Mouse (Mus musculus): ENCODE measurements at regions not wholly inside any gene's neighbourhood (a gene's known extent, or its start where the extent isn't known, plus 50 kb on each side); places are given as distances from the start of the nearest gene placed in this dataset.

DNA sequence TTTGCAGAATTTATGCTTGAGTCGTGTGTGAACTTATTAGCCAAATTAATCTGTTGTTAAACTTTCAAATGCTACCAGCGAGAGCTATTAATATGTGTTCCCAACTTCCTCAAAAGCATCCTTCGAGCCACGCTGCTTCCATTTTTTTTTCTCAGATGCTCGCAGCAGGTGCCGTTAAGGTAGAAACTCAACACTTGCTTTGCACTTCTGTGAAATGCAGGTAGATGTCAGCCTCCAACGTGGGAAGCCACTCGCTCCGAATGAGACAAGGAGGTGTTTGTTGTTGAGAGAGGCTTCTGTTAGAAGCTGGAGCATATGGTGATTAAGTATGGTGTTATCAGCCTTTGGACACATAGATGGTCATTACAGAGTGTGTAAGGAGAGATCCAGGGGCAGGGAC is 433.1 kb upstream of the Adgrl2 start:
- no peak for DNase-seq (ENCODE audit: low spot score in 2 of 2)

DNA sequence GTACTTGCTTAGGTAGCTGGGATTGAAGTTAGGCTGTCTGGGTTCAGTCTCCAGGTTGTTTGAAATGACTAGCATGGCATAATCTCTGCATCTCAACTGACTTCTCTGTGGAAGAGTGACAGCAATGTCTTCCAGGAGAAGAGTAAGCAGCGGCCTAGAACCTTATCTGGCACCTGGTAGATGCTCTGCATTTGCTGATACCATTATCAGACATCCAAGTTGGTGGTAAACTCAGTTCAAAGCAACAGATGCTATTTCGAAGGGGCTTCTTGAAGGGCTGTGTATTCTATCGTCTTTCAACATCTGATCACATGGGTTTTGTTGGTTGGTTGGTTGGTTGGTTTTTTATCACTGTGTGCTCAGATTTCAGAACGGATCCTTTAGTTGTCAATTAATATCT is 424.7 kb upstream of the Adgrl2 start:
- no peak for DNase-seq (ENCODE audit: low spot score in 2 of 2)

DNA sequence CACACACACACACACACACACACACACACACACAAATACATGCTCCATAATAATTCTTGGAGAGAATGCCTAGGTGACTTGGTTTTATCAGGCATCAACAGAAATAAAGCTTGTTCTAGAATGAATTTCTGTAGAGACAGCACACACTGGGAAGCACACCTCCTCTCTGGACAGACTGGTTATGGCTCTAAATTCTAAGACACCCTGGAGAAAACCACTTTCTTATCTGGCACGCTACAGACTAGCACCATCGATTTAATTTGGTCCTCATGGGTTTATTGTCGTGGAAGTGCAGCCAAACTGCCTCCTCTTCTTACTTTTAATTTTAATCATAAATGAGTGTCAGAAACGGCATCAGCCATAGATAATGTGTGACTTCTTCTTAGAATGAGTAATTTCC is 422.8 kb upstream of the Adgrl2 start:
- DNase-seq (ENCODE audit: low spot score in 2 of 2), result no peak

DNA sequence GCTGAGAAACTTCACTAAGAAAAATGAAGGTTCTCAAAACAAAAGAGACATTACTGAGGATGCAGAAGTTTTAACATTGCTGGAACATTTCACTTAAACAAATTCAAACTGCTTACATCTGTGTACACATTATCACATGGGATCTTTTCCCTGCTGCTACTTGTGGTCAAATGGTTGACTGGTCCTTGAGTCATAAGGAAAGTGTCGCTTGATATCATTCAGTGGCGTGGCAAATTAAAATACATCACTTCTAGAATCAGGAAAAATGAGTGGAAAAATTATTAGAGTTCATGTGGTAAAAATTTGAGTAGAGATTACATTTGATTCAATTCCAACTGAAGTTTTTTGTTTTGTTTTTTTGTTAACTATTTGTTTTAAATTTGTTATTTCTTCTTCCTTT is 420.2 kb upstream of the Adgrl2 start:
- no peak for DNase-seq (ENCODE audit: low spot score in 2 of 2)

DNA sequence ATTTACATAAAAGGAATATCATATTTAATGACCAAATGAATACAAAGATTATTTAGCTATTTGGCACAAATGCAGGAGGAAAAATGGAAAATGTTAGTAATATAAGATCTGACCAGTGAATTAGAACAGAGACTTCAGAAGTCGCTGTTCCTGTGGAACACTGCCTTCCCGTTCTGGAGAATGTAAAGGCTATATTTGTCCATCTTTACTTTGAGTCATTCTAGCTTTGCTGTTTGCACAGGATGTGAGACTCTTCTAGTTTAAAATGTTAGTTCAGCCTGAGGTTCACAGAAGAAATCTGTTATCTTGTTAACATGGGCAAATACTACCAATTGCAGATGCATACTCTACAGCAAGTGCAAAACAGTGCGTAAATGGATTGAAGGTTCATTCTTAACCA is 418.5 kb upstream of the Adgrl2 start:
- no peak for DNase-seq (ENCODE audit: low spot score in 2 of 2)

DNA sequence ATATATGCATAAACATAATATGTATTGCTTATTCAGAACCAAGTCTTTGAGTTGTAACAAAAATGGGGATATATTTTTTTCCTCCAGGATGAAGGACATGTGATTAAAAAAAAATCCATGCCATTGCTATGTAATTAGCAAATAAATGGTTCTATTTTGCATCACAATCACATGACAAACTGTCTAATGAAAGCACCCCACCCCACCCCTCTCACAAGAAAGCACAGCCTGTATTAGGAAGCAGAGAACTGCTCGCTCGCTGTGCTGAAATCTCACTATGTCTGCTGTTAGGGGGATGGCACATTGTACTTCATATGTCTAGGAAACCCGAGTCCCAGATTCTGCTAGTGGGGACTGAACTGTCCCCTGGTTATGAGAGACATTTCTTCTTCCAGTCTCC is 415.5 kb upstream of the Adgrl2 start:
- no peak for DNase-seq (ENCODE audit: low spot score in 2 of 2)

DNA sequence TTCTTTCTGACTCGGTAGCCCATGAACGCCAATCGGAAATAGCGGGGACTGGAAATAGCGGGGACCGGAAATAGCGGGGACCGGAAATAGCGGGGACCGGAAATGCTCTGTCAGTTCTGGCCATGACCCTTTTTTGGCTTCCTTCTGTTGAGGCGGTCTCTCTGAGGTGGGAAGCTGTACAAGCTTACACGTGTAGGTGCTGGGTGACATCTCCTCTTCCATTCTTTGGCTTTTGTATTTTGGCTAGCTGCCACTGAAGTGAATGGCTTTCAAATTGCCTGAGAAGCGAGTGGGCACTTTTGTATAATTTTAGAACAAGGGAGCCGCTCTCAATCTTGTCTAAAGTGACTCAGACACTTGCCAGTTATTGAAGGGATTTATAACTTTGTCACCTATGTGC is 414.3 kb upstream of the Adgrl2 start:
- no peak for DNase-seq (ENCODE audit: low spot score in 2 of 2)

DNA sequence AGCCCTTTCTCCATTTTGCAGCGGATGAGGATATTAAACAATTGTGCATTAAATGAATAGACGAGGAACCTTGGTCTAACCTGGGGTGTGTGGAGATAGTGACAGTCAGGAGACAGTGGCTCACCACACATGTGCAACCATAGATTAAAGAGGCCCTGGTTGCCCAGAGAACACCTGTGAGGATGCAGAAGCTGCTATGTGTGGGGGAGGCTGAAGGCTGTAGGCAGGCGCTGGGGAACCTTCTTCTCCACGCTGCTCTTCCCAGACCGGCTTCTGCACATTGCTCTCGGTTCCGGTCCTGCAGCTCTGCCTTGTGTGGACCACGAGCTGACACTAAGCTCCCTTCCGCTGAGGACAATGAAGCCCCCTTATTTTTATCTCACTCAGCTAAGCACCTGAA is 412.1 kb upstream of the Adgrl2 start:
- no peak for DNase-seq (ENCODE audit: low spot score in 2 of 2)

DNA sequence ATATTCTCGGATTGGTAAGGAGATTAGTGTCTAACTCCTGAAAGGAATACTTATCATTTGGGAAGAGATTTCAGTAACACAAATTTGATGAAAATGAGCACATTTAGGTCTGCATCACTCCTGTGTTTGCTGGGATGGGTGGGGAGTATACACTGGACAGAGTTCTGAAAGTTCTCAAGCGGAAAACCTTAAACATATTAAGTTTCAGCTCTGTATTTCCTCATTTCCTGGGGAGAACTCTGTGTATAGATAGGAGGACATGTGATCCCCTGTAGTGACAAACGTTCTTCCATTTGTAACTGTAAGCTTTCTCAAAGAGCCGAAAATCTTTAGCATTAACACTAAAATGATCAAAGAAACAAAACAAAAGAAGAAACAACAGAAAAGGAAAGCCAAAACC is 404.7 kb upstream of the Adgrl2 start:
- no peak for DNase-seq (ENCODE audit: low spot score in 2 of 2)

DNA sequence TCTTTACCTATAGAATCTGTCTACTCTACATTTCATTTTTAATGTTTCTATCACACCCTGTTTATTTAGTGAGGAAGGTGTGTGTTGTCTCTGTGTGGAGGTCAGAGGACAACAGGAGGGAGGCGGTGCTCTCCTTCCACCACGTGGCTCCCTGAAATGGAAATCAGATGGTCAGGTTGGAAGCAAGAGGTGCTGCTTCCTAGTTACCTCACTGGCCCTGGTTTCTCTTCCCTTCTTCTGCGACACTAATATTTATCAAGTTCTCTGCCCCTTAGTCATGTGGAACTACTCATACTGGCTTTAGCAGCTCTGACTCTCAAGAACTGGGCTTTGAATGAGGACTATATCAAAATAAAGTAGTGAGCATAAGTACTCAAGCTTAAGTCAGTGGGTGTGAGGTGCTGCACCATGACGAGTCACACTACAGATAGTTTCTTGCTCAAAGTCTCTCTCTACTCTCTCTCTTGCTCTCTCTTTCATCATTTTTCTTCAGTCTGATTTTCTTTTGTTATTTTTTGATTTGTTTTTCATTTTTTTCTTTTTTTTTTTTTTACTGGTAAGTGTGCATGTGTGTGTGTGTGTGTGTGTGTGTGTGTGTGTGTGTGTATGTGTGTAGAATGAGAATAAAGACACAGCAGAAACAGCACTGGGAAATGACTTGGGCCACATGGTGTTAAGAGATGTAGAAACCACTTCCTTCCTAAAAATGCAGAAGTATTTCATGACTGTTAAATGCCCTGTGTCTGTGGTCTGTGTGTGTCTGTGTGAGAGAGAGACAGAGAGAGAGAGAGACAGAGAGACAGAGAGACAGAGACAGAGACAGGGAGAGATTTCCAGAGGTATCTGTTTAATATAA is 403.2 kb upstream of the Adgrl2 start:
- DNase-seq (ENCODE audit: low spot score in 2 of 2), result no peak

DNA sequence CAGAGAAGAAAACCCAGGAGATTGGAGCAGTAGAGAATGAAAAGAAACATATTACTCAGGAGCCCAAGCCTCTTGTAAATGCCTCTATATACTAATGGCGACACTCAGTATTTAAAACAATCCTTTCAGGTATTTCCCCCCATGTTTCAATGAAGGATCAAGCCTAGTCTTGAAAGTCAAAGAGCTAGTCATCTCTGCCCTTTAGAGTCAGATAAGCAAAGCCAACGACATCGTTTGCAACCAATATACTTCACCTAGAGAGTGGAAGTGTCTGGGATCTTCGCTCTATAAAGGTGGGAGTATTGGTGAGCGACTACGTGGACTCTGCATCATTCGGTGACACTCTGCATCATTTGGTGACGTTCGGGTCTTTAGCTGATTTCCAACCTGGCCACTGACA is 401.8 kb upstream of the Adgrl2 start:
- DNase-seq (ENCODE audit: low spot score in 2 of 2), result no peak

DNA sequence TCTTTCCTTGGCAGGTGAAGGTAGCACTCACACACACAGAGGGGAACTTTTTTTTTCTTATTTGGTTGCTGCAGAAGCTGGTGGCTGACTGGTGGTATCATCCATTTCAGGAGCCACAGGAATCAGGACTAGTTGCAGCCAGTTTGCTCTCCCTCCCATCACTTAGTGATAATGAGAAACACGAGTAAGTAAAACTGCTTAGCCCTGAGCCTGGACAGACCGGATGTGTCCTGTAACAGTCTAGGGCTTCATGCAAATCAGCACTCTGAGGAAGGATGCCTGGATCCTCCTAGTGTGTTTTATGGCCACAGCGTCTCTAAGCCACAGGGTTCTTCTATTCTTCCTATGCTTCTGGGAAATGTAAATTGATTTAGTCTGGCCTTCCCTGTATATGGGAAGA is 397.2 kb upstream of the Adgrl2 start:
- DNase-seq (ENCODE audit: low spot score in 2 of 2), result no peak

DNA sequence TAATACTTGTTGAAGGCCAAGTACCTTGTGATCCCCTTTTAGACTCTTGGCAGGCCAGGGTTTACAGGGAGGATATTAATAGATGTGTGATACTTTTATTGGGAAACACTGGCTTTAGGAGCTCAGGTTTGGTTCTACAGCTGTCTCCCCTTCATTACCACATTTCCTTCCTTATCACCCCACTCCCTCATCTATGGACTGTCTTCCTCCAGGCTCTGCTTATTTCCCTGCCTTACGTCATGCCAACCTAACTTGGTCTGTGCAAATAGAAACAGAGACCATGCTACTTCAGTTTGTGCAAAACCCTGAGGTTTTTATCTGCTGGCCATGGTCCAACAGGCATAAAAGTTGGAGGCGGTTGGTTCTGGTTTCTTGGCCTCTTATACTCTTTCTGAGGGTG is 395.7 kb upstream of the Adgrl2 start:
- no peak for DNase-seq (ENCODE audit: low spot score in 2 of 2)

DNA sequence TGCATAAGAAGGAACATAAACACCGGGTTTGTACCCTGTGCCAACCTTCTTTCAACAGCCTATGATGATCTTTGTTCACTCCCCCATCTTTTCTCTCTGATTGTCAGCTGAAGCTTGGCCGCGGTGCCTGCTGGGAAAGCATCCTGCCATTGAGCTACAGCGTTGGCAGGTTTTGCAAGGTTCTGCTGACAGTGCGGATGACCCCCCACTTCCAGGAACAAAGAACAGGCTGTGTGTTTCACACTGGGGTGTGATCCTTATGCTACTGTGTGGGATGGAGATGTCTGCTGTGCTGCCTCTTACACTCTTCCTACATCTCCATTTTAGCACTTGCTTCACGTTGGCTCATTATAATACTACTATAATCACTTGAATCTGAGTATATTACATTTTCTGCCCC is 395.0 kb upstream of the Adgrl2 start:
- no peak for DNase-seq (ENCODE audit: low spot score in 2 of 2)

DNA sequence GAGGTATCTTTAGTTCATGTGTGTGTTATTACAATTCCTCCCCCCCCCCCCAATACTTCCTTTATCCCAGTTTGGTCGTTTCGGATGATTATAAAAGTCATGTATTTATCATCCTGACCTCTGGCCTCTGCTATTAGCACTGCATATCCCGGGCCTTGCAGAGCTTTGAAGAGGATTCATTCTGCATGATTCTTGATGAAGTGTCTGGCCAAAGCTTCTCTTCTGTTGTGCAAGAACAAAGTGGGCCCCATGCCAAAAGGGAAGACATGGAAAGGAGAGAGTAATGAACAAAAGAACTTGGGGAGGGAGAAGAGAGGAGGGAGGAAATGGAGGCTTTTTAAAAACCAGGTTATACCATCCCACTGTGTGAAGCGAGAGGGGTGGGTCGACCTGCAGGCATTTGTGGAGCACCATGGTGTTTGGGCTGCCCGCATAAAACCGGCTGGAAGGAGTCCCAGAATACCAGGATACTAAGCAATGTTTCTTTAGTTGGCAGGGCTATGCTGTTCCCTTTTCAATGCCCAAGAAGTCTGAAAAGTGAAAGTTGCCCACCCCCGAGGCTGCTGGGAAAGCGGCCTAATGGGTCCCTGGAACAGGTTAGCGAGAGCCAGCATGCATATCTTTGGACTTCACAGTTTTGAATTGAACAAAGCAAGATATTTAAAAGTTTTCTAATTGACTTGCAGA is 391.3 kb upstream of the Adgrl2 start:
- no peak for DNase-seq (ENCODE audit: low spot score in 2 of 2)

DNA sequence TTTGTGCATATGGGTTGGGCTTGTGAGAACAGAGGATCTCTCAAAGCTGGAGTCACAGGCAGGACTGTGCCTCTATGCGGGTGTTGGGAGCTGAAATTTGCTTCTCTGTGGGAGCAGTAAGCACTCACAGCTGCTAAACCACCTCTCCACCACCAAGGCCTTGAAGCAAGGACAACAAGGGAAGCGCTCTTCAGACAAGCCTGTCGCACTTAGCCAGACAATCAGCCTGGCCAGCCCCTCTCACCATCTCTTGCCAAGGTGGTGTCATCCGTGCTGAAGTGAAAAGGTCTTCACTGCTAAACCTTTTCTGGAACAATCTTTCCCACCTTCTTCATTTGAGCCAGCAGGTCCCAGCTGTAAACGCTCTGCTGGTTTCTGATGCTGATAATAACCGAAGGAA is 390.7 kb upstream of the Adgrl2 start:
- no peak for DNase-seq (ENCODE audit: low spot score in 2 of 2)

DNA sequence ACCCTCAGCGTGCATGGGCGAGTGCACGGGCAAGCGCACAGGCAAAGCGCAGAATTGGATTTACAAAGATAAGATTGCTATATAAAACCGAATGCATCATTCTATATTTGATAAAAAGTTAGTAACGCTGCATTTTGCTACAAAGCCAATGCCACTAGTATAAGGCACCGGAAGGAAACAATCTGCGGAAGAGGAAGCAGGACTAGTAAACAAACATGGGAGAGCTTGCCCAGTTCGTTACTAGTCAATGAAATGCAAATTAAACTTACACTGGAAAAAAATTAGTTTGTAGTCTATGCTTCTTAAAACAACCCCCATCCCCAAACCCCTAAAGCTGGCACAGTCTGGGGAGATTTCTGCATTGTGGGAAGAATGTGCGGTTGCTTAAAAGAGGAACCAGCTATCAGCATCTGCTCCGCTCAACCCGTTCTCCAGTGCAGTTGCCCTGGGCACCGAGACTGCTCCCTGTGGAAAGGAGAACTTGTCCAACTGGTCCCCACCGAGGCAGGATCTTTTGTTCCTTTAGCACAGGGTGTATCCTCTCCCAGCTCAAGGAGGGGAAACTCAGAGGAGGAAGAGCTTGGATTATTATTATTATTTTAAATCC is 389.6 kb upstream of the Adgrl2 start:
- no peak for DNase-seq (ENCODE audit: low spot score in 2 of 2)

DNA sequence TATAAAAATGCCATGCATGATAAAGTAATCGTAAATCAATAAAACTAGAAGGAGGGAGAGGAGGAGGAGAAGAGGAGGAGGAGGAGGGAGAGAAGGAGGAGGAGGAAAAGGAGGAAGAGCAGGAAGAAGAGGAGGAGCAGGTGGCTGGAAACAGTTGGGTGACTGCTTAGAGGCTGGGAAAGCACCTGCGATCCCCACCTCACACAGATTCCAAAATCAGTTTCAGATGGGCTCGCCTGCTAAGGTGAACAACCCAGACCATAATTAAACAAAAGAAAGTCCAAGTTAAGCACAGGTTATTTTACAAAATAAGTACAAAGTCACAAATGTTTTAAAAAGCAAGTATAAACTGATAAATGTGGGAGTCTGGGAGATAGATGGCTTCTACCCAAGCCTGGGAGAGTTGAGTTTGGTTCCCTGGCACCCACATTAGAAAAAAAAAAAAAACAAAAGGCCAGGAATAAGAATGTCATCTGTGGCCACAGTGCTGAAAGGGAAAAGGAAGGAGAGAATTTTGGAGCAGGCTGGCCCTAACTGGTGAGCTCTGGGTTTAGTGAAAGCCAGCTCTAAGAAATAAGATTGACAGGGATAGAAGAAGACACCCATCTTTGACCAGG is 389.0 kb upstream of the Adgrl2 start:
- no peak for DNase-seq (ENCODE audit: low spot score in 2 of 2)

DNA sequence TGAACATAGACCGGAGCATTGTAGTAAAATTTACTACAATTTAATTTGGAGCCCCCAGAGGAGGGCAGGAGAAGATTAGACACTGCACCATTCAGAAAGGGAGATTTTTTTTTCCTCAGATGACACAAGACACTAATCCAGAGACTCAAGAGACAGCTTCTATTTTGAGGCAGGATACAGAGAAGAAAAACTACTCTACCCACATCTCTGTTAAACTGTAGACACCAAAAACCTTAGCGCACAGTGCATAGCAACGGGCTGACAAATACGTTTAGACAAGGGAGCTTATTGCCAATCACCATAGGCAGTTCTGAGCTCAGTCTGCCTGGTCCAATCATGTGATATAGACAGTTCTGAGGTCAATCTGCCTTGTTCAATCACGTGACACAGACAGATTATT is 381.1 kb upstream of the Adgrl2 start:
- DNase-seq (ENCODE audit: low spot score in 2 of 2), result no peak

DNA sequence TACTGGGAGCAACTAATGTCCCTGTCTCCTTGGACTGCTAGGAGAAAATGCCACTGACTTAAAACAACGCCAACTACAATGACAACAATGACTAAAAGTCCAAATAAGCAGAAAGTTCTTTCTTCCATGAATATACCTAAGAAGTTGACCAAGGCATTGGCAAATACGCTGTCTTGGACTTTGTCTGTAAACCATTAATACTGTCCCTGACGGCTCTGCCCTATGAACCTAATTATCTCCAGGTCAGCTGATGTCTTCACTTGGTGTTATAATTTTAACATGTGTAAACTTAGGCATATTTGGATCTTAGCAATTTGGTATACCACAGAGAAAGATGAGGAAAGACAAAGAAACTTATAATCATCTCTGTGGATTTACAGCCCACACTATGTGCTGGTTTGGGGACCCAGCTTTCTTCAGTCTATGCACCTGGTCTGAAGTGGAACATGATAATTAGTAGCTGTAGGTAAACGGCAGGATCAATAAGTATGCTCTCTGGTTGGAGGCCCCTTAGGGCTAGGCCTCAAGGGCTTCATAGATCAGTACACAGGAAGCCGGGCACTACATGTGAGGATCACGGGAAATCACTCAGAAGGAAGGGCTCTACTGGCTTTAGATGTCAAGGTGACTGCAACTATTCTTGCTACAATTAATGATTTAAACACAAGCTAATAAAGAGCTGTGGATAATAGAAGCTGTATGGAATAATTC is 380.3 kb upstream of the Adgrl2 start:
- no peak for DNase-seq (ENCODE audit: low spot score in 2 of 2)

DNA sequence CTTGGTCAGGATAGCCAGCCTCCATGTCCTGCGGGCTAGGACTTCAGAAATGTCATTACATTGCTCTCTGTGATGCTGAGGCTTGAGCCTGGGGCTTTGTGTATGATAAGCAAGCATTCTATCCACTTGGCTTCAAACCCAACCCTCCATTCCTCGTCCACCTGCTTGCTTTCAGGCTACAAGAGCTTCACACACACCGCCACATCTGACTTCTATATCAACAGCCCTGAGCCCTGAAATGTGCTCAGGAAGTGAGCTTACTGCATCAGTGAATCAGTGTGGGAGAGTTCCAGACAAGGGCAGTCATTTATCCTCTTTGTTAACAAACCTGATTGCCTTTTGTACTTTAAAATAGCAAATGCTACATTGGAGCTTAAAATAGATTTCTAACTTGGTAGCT is 377.5 kb upstream of the Adgrl2 start:
- no peak for DNase-seq (ENCODE audit: low spot score in 2 of 2)

DNA sequence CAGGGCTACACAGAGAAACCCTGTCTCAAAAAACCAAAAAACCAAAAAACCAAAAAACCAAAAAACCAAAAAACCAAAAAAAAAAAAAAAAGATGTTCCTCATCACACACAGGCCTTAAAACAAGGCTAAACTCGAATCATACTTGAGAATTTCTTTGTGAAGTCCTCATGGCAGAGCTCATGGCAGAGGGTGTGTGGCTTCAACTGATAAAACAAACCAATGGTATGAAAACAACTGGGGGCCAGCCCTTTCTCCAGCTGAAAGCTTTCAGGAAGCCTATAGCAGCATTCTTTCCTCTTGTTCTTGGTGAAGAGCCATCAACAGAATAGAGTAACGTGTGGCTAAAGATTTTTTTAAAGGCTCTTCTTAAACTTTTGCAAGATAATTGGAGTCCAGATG is 369.8 kb upstream of the Adgrl2 start:
- no peak for DNase-seq (ENCODE audit: low spot score in 2 of 2)
